Mouse (Mus musculus): Measurements from ENCODE around the gene Hao1.

DNA sequence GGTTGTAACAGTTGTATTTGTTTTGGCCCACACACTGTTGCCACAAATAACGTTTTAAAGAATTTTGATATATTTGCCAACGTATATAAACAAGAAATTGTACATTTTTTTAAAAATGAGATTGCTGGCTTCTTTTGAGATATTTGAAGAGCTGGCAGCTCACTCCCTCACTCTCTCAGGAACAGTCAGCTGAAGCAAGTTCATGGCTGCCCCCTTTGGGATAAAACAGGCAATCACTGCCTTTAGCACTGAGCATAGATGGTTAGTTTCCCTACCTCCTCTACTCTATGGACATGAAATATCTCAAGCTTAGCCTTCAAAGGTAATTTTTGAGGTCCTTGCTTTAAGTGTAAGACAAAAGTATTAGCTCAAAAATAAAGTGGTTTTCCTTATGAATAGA lies 10.7 kb downstream of the Hao1 start:
- TF ChIP-seq ZC3H11A (IDR thresholded peaks at IDR 0.05; ENCODE audit: borderline replicate concordance, low read depth, low read length) (no peak), CHD2 (IDR thresholded peaks at IDR 0.05; ENCODE audit: low read depth, low read length) (no peak)
